Mouse (Mus musculus) neural tube, embryonic 13.5 days (tissue): ENCODE measurements at regions not wholly inside any gene's neighbourhood (a gene's known extent, or its start where the extent isn't known, plus 50 kb on each side); places are given as distances from the start of the nearest gene placed in this dataset.

Source experiments
- ATAC-seq: fragments of 200-750 bp; cut with Nextera tagmentation; 2 replicates; pipeline ENCODE4 v1.8.0; 2017; ENCODE audit warnings: low read depth, mild to moderate bottlenecking, moderate TSS enrichment, moderate library complexity
- H3K27ac ChIP-seq: fragments of 300-500 bp; sonication (generic); replicated peaks from 2 replicates; pipeline ENCODE4 v1.5.1; 2015; ENCODE audit warnings: moderate library complexity, mild to moderate bottlenecking, inconsistent platforms
- H3K27me3 ChIP-seq: fragments of 300-500 bp; sonication (generic); 2 replicates; pipeline ENCODE4 v1.6.1; 2015; ENCODE audit warnings: mild to moderate bottlenecking, inconsistent platforms
- H3K36me3 ChIP-seq: fragments of 300-500 bp; sonication (generic); 2 replicates; pipeline ENCODE4 v1.6.1; 2015; ENCODE audit warnings: mild to moderate bottlenecking, inconsistent platforms
- H3K4me1 ChIP-seq: fragments of 300-500 bp; sonication (generic); replicated peaks from 2 replicates; pipeline ENCODE4 v1.6.1; 2015; ENCODE audit warnings: inconsistent platforms
- H3K4me2 ChIP-seq: fragments of 300-500 bp; sonication (generic); 2 replicates; pipeline ENCODE4 v1.6.1; 2015; ENCODE audit warnings: inconsistent platforms, mild to moderate bottlenecking, moderate library complexity
- H3K4me3 ChIP-seq: fragments of 300-500 bp; sonication (generic); 2 replicates; pipeline ENCODE4 v1.5.1; 2015; ENCODE audit warnings: mild to moderate bottlenecking, inconsistent platforms
- H3K9ac ChIP-seq: fragments of 300-500 bp; sonication (generic); 2 replicates; pipeline ENCODE4 v1.6.1; 2015; ENCODE audit warnings: moderate library complexity, mild to moderate bottlenecking, inconsistent platforms
- H3K9me3 ChIP-seq: fragments of 300-500 bp; sonication (generic); 2 replicates; pipeline ENCODE4 v1.6.1; 2016; ENCODE audit warnings: inconsistent platforms
- WGBS: fragments of 180-500 bp; shearing (Covaris S2); methylation state at CpG from one replicate; pipeline ENCODE4 v1.1.7; 2015; 5-methylcytosine and 5-hydroxymethylcytosine counted together

DNA sequence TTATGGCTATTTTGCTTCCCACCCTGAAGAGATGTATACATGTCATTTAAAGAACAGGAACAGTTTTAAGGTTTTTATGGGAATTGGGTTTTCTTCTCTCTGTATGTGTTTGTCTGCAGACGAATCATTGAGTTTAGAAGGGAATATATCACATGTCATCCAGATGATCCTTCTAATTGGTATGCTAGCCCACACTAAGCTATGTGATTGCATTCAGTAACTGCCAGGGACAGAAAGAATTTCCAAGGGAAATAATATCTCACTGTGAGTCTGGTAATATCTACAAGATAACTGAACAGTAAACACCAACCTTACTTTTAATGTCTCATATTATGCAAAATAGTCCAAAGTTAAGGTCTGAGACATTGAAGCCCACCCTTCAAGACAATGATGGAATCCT is 698.0 kb downstream of the Nedd1 start:
- H3K27ac ChIP-seq: no peak overlapping the region
- no peaks in the 10 kb centered on the region for H3K9me3 ChIP-seq
- H3K27me3 ChIP-seq: no peaks in the 10 kb centered on the region
- WGBS: 26% methylated on average over 1 of the region's 1 CpGs
- peak; percentile 47; the same call in 1 of the 2 replicates for ATAC-seq
- H3K4me2 ChIP-seq: no peak overlapping the region
- no peak overlapping the region for H3K9ac ChIP-seq
- H3K4me1 ChIP-seq: peaks cover 6% of the 10 kb centered on the region
- no peak overlapping the region for H3K4me3 ChIP-seq
- H3K36me3 ChIP-seq: no peaks in the 10 kb centered on the region

DNA sequence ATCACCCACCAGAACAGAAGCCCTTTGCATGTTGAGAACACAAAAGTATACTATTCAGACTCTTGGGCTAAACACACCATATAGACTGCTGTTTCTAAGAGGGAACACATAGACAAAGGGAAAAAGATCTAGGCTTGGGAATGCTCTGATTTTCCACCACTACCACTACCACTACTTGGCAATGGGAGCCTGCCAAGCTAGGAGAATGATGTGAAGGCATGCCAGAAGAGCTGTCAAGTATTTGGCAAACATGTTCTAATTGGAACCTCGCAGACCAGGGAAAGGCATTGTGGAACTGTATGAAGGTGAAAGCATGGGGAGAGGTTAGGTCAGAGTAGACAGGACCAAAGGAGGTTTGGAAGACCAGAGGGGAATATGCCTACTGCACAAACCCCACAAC is 701.2 kb downstream of the Nedd1 start:
- 77% methylated on average over 1 of the region's 1 CpGs for WGBS
- H3K27me3 ChIP-seq: no peaks in the 10 kb centered on the region
- H3K4me1 ChIP-seq: peaks cover 6% of the 10 kb centered on the region
- H3K9me3 ChIP-seq: no peaks in the 10 kb centered on the region
- H3K36me3 ChIP-seq: no peaks in the 10 kb centered on the region
- ATAC-seq: no peak
- no peak overlapping the region for H3K27ac ChIP-seq
- H3K4me3 ChIP-seq: no peak overlapping the region
- no peak overlapping the region for H3K4me2 ChIP-seq
- H3K9ac ChIP-seq: no peak overlapping the region

DNA sequence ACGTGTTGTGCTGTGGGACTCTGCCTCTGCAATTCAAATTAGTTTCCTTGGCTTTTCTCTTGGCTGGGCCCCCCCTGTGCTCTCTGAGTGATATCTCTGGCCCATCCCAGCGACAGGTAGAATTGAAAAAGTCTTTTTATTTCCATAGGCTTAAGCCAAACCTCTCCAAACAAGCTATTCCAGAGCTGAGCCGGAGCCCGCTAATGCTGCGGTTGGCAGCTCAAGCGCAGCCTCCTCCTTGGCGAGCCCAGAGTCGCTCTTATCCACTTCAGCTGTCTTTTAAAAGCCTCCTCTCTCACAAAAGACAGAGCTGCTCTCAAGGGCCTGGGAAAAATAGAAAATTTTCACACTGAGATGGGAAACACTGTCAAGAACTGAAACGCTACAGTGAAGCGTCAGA is 712.7 kb downstream of the Nedd1 start:
- Histone ChIP-seq H3K36me3 (no peaks in the 10 kb centered on the region), H3K9ac (no peak overlapping the region), H3K27ac (peak overlapping the region; percentile 38; the same call in 1 of the 2 replicates), H3K4me2 (no peak overlapping the region), H3K27me3 (no peaks in the 10 kb centered on the region), H3K9me3 (no peaks in the 10 kb centered on the region), H3K4me1 (no peaks in the 10 kb centered on the region), H3K4me3 (no peak overlapping the region)
- ATAC-seq: no peak
- WGBS: 49% methylated on average over 10 of the region's 10 CpGs

DNA sequence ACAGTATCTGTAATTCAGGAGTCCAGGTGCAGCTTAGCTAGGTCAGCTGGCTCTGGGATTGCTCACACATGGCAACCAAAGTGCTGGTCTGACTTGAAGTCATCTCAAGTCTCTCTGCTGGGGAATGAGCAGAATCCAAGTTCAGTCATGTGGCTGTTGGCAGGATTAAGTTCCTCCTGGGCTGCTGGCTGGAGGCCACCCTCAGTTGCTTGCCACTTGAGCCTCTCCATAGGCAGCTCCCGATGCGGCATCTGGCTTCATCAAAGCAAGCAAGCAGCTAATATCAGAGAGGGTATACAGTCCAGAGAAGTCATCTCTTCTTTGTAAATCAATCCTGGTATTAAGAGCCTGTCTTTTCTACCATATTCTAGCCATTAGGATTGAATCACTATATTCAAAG is 714.3 kb downstream of the Nedd1 start:
- H3K4me2 ChIP-seq: no peak overlapping the region
- H3K36me3 ChIP-seq: no peaks in the 10 kb centered on the region
- no peaks in the 10 kb centered on the region for H3K4me1 ChIP-seq
- no peak overlapping the region for H3K4me3 ChIP-seq
- ATAC-seq: no peak
- WGBS: 90% methylated on average over 2 of the region's 2 CpGs
- no peak overlapping the region for H3K27ac ChIP-seq
- no peaks in the 10 kb centered on the region for H3K9me3 ChIP-seq
- no peak overlapping the region for H3K9ac ChIP-seq
- no peaks in the 10 kb centered on the region for H3K27me3 ChIP-seq

DNA sequence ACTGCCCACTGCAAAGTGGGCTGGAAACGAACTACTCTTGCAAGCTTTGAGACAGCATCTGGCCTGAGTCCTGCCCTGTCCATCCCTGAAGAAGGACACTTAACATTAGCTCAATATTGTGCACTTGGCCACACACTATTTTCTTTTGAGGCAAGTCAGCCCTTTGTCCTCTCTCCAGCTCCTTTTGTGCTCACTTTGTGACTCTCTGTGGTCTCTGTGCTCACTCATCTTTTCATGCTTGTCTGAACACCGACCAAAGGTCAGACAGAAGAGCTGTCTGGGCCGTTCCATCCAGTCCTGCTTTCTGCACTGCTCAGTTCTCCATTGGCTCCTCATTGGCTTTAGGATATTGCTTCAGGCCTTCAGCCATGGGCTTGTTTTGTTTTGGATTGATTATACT is 715.8 kb downstream of the Nedd1 start:
- ATAC-seq: no peak
- H3K27me3 ChIP-seq: no peaks in the 10 kb centered on the region

DNA sequence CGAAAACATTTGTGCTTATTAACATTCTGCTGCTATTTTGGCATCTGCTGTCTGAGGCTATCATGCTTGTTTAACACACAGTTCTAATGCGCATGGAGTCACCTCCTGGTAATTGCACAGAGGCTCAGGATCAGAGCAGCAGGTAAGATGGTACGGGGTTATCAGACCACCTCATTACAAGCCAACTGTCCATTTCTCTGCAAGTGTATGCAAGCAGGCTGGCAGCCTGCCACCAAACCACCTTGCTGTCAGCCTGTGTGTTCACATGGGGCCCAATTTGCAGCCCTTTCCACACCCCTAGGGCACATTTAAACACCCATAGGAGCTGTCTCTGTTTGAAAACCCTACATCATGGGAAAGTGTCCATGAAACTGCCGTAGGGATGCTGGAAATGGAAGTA is 731.2 kb downstream of the Nedd1 start:
- Histone ChIP-seq H3K36me3 (no peaks in the 10 kb centered on the region), H3K27me3 (no peaks in the 10 kb centered on the region), H3K27ac (no peak overlapping the region), H3K4me3 (no peak overlapping the region), H3K9me3 (no peaks in the 10 kb centered on the region), H3K4me2 (no peak overlapping the region), H3K9ac (no peak overlapping the region), H3K4me1 (no peaks in the 10 kb centered on the region)
- ATAC-seq: no peak
- 65% methylated on average over 4 of the region's 4 CpGs for WGBS

More for the DNA sequence above, 715.8 kb downstream of the Nedd1 start:
- no peak overlapping the region for H3K4me2 ChIP-seq
- H3K27ac ChIP-seq: no peak overlapping the region
- H3K4me1 ChIP-seq: no peaks in the 10 kb centered on the region
- no peak overlapping the region for H3K4me3 ChIP-seq
- no peak overlapping the region for H3K9ac ChIP-seq
- WGBS: 14% methylated on average over 3 of the region's 3 CpGs
- no peaks in the 10 kb centered on the region for H3K9me3 ChIP-seq
- no peaks in the 10 kb centered on the region for H3K36me3 ChIP-seq

DNA sequence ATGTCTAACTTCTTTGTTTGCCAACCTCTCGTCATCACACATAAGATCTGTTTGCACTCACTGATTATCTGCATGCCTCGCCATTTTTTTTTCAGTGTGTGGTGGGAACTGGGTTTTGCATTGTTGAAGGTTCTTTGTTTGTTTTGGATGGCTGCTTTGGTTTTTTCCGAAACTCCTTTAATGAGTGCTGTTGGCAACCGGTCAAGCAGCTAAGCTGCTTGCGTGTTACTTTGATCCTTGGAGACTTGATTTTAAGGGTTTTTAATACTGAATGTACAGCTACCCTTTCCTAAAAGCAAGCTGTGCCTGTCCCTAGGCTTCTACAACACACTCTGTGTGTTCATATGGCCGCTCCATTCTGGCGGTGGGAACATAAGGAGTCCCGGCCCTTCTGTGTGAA is 733.9 kb downstream of the Nedd1 start:
- Histone ChIP-seq H3K4me2 (no peak overlapping the region), H3K9ac (no peak overlapping the region), H3K27me3 (no peaks in the 10 kb centered on the region), H3K4me3 (no peak overlapping the region), H3K36me3 (no peaks in the 10 kb centered on the region), H3K27ac (no peak overlapping the region), H3K9me3 (no peaks in the 10 kb centered on the region), H3K4me1 (no peaks in the 10 kb centered on the region)
- 72% methylated on average over 8 of the region's 8 CpGs for WGBS
- no peak for ATAC-seq

DNA sequence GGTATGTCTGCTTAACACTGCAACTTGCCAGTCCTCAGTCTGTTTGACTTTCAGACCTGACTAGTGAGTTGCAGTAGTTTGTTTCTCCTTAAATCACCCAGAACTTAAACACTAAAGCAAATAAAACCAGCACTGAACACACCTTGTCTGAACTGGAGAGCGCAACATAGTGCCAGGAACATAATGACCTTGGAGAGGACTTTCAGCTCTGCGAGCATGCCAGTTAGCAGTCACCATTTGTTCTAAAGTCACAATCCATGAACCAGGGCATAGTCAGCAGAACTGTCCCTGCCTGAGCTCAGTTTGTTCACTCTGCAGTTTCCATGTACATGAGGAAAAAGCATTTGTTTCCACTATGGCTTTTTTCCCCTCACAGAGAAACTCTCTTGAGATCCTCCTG is 742.4 kb downstream of the Nedd1 start:
- WGBS: 85% methylated on average over 2 of the region's 2 CpGs
- Histone ChIP-seq H3K9me3 (no peaks in the 10 kb centered on the region), H3K9ac (no peak overlapping the region), H3K4me3 (no peak overlapping the region), H3K27me3 (no peaks in the 10 kb centered on the region), H3K4me1 (no peaks in the 10 kb centered on the region), H3K27ac (no peak overlapping the region), H3K36me3 (no peaks in the 10 kb centered on the region), H3K4me2 (no peak overlapping the region)
- ATAC-seq: no peak

DNA sequence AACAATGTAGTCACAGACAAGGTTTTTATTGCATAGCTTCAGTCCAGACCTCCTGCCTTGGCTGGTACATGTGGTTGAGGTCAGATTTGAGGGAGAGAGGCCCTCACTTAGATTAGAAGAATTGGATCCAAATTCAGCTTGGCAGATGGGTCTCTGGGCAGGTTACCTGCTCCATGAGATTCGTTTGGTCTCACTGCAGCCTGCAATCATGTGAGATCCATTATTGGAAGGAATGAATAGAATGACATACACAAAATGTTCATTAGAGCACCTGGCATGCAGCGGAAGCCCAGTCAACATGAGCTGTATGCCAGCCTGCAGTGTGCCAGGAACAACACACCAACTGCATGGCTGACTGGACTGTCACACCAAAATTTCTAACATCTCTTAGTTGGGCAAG is 750.3 kb downstream of the Nedd1 start:
- 83% methylated on average over 2 of the region's 2 CpGs for WGBS
- H3K4me3 ChIP-seq: no peak overlapping the region

DNA sequence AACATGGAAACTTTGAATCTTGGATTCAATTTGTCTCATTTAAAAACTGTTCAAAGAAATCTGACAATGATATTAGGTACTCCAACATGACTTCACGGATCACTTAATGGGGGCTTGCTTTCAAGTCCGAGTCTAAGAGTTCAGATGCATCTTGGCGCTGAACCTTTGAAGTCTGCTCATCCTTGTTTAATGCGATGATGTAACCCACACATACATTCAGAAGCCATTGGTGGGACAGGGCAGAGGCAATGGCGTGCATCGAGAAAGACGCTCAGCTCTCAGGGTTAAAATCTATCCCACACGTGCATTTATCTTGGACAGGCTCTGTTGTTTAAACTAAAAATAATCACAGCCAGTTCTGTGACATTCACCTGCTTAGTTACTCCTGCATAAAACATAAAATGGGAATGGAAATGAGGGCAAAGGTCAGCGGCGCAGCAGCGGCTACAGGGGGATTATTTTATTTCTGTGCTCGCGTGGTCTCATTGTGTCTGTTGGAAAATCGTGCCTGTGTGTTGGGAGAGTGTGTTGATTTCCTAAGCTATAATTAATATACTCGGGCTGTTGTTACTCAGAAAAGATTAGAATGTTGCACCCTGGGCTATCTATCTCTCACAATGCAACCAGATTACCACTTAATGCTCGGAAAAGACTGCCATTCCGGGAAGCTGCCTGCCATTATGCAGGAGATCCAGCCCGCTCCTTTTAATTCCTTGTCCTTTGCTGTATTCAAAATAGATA is 754.5 kb downstream of the Nedd1 start:
- H3K36me3 ChIP-seq: no peaks in the 10 kb centered on the region
- H3K27ac ChIP-seq: peak overlapping the region; percentile 15; the same call in 1 of the 2 replicates
- no peak overlapping the region for H3K4me3 ChIP-seq
- H3K27me3 ChIP-seq: no peaks in the 10 kb centered on the region
- H3K9me3 ChIP-seq: no peaks in the 10 kb centered on the region
- no peak overlapping the region for H3K9ac ChIP-seq
- ATAC-seq: no peak
- peak overlapping the region; percentile 18; the same call in 1 of the 2 replicates for H3K4me2 ChIP-seq
- 62% methylated on average over 18 of the region's 18 CpGs for WGBS
- H3K4me1 ChIP-seq: no peaks in the 10 kb centered on the region; the same call in 1 of the 2 replicates

More for the DNA sequence above, 750.3 kb downstream of the Nedd1 start:
- no peaks in the 10 kb centered on the region; the same call in 1 of the 2 replicates for H3K4me1 ChIP-seq
- no peak for ATAC-seq
- no peaks in the 10 kb centered on the region for H3K9me3 ChIP-seq
- no peak overlapping the region for H3K27ac ChIP-seq
- H3K27me3 ChIP-seq: no peaks in the 10 kb centered on the region
- no peak overlapping the region for H3K9ac ChIP-seq
- H3K36me3 ChIP-seq: no peaks in the 10 kb centered on the region
- no peak overlapping the region for H3K4me2 ChIP-seq

DNA sequence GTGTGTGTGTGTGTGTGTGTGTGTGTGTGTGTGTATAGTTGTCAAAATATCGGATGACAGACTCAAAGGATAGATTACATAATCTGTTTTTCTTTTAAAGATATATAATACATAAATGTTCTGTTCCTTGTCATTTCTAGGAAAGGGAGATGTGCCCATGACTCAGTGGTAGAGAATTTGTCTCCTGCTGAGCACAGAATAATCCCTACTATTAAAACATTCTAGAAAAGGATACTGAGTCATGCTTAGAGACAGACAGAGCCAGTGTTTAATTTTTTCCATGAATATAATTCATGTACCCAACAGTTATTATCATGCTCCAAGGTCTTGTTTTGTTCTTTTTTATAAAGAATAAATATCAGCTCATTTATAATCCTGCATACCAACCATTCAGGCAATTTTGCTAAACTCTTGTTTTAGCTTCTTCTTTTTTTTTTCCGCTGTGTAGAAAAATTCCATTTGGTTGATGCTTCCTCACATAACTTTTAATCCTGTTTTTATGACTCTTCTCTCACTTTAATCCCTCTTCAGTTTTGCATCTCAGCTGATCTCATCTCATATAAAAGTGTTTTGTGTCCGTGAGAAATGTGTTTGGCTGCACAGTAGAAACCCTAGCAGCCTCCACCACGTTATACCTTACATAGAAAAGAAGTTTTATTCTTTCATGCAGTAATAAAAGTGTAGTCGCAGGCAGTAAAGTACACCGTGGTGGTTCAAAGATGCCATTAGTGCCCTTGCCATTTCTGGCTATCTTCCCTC is 762.3 kb downstream of the Nedd1 start:
- no peak for ATAC-seq
- Histone ChIP-seq H3K4me1 (no peaks in the 10 kb centered on the region), H3K4me2 (no peak overlapping the region), H3K4me3 (no peak overlapping the region), H3K9me3 (no peaks in the 10 kb centered on the region), H3K27me3 (no peaks in the 10 kb centered on the region), H3K36me3 (no peaks in the 10 kb centered on the region), H3K27ac (no peak overlapping the region), H3K9ac (no peak overlapping the region)
- 59% methylated on average over 6 of the region's 6 CpGs for WGBS

DNA sequence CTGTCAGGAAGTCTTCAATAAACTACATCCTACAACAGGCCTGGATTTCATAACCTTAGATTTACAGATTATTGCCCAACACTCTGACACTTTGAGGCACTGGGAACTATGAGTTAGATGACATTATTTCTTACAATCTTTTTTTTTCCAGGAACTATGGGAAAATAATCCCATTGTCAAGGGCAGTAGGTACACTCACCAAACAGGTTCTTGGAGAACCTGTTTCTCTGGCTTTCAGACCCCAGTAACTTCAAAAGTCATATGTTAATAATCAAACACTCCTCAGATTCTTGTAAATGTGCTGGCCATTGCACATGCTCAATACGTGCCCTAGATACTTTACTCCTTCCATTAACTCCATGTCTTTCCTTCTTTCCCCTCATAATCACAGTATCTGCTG is 769.1 kb downstream of the Nedd1 start:
- Histone ChIP-seq H3K4me1 (no peaks in the 10 kb centered on the region), H3K4me3 (no peak overlapping the region), H3K9ac (no peak overlapping the region), H3K9me3 (no peaks in the 10 kb centered on the region), H3K27ac (no peak overlapping the region), H3K27me3 (no peaks in the 10 kb centered on the region), H3K36me3 (no peaks in the 10 kb centered on the region), H3K4me2 (no peak overlapping the region)
- WGBS: 89% methylated on average over 1 of the region's 1 CpGs
- no peak for ATAC-seq
